Mouse (Mus musculus) C3H10T1/2 (cell line): ENCODE data around the gene 4930579G24Rik. TPM values are rescaled to one million over a fixed set of nuclear protein-coding genes. Genes with fewer than 3 reads are reported as not detected.

Experiments
- polyA plus RNA-seq, 2 experiments: library from polyadenylated mRNA; unstranded; fragments of >200 nt; fragmentation: generic; extraction: Trizol; gene quantifications; one replicate each; pipeline ENCODE4 v1.2.1; 2012; ENCODE audit warnings: missing spikeins in 2 of 2

The 4930579G24Rik gene
- 1 to 10 TPM; 2.7 to 6.3 TPM for polyA plus RNA-seq

DNA sequence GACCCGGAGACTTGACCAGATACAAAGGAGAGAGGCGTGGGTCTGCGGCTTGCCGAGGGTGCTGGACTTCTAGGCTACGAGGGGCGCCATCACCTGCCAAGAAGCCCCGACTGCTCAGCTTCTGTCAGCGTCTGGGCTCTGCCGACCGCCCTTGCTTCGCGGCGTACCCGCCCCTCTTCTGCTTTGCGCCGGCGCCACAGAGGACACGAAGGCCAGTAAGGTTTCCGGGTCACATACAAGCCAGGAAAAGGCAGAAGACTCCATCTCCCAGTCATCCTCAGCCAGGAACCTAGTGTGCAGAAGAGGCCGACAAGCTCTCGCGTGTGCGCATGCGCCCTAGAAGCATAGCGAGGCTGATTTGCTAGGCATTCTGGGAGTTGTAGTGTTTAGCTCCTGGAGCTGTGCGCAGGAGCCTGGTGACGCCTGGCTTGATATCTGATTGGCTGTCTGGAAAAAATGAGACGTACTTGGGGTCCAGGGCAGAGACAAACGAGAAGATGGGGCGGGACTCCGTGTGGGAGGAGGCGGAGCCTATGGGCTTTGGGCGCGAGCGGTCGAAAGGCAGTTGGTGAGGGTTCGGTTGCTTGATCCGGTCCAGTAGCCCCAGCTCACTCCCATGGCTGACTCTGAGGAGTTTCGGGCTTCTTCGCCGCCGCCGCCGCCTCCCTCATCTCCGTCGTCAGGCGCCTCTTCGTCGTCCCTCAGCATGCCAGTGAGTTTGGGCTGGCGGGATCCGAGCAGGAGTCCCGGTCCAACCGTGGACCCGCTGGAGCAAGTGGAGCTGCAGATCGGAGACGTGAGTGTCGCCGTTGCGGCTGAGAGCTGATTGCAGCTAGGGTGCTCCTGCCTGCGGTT lies at the start of gene 4930579G24Rik:
Gene 4930579G24Rik (plus strand): TSS at position 519 of the 855 bp plus-strand sequence.

DNA sequence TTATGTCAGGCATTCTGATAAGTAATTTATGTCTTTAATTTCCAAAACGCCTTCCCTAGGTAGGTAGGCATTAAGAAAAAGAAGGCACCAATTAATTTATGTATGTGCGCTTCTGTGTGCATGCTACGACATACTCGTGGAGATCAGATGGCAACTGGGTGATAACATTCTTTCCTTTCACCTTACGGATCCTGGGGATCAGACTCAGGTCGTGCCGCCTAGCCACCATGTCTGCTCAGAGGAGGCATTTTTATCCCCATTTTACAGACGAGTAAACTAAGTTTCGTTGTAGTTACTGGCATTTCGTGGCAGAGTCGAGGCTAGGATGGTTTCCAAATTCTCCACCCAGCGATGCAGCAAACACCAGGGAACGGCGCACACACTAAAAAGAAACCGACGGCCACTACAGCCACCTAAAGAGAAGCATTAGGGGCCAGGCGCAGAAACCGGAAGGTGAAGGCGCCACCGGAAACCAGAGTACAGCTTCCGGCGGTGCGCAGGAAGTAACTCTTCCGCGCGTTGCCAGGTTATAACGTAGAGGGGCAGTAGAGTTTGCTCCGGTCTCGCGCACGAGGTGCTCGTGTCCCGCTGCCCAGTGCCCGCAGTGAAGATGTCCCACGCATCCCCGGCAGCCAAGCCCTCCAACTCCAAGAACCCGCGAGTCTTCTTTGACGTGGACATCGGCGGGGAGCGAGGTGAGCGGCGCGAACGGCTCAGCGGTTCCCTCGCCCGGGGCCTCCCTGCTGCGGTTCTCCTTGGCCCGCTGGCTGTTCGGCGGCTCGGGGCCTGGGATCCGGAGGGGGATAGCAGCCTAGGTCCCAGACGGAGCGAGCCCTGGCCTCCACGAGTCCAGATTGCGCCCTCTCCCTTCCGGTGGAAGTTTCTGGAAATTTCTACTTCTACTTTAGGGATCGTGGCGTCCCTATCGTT lies 37.8 kb upstream of the 4930579G24Rik start, which contains the start of gene Ppid:
Gene Ppid (plus strand): TSS at position 480 of the 930 bp plus-strand sequence.

DNA sequence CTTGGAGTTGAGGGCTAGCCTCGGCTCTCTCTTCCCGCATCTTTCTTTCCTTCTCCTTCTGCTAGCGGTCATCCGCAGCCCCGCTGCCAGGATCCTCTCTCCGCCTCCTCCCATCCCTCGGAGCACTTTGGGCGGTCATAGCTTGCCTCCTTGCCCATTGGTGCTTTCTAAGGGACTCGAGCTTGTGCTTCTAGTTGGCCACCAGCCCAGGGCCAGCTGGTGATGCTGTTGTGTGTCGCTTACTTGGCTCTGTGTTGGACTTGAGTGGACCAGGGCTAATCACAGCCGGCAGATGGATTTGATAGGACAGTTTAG lies 494 bp downstream of the 4930579G24Rik start, which contains the start of gene Etfdh:
Gene Etfdh (minus strand): TSS at position 85 of the 315 bp plus-strand sequence.

Other genes starting within 250 kb of the 4930579G24Rik start
- 1 to 10 TPM in 1 of 2 experiments, under 1 TPM in 1; 0.21 to 1.4 TPM for gene Fnip2, start 61.3 kb upstream of the 4930579G24Rik start, polyA plus RNA-seq
- gene Ppid, start 37.7 kb upstream of the 4930579G24Rik start, polyA plus RNA-seq: 10 to 100 TPM in 1 of 2 experiments, 1 to 10 TPM in 1; 5.1 to 13.8 TPM
- gene Etfdh, start 421 bp downstream of the 4930579G24Rik start, polyA plus RNA-seq: 10 to 100 TPM in 1 of 2 experiments, 1 to 10 TPM in 1; 1.6 to 18.3 TPM
- not detected for gene Rxfp1, start 108.8 kb downstream of the 4930579G24Rik start, polyA plus RNA-seq
- under 1 TPM; 0.33 to 0.54 TPM for gene Tmem144, start 223.7 kb downstream of the 4930579G24Rik start, polyA plus RNA-seq